Mouse (Mus musculus): ENCODE results near the gene Cklf.

- TF ChIP-seq CTCF (IDR thresholded peaks at IDR 0.05; ENCODE audit: borderline replicate concordance, control insufficient read depth, extremely low read depth, insufficient read depth, low read length, poor library complexity) (no peak), POLR2A (IDR thresholded peaks at IDR 0.05; ENCODE audit: control insufficient read depth, extremely low read depth, insufficient read depth, low read length, poor library complexity) (no peak)
Observed at GRCm38 (mm10) chr8:104268937-104269440, 18.3 kb downstream of the Cklf start.
